Mouse (Mus musculus): Measurements from ENCODE around the gene Shisa2.

DNA sequence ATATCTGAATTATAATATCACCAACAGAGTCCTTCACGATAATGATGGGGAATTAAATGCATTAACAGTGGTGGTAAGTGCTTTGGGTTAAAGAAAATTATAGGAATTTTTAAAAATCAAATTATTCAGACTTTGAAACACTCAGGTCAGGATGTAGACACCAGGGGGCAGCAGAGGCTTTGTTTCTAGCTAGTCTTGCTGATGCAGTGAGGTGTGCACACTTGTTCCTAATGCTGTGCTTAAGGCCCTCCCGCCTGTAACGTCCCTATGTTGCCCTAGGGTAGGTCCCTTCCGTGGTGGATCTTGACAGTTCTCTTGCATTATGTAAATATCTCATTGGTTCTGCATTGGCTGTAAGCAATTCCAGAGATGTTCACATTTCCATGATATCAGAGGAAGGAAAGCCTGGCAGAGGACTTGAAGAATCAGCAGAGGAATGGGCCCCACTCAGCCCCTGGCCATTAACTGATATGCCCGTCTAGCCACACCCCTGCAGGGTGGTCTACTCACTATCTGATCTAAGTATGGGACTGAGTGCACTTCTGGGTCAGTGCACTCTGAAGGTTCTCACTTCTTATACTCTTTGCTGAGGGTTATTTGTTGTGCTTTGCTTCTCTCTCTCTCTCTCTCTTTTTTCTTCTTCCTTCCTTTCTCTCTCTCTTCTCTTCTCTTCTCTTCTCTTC is 19.3 kb upstream of the Shisa2 start:
- TF ChIP-seq GATA1 (IDR thresholded peaks at IDR 0.05; ENCODE audit: low read length) (no peak), TAL1 (IDR thresholded peaks at IDR 0.05; ENCODE audit: low read length) (no peak)
